Mouse (Mus musculus): ENCODE results near the gene Gm28048. TPM values are rescaled to one million over a fixed set of nuclear protein-coding genes. Genes with fewer than 3 reads are reported as not detected.

Gene Gm28048
- total RNA-seq, 1 experiment from 2014 or later = 52.4 TPM

- peak in 1 of 2 experiments; percentile 62; a peak in 1 of 4 replicates for ATAC-seq (replicated peaks in 1 of 2; ENCODE audit: insufficient read depth in 1 of 2, low FRiP score in 2 of 2, low TSS enrichment in 1 of 2, low read depth in 1 of 2, poor library complexity in 2 of 2, severe bottlenecking in 2 of 2)
These were observed 12.4 kb downstream of the Gm28048 start for GRCm38 (mm10) chr11:22969486-22969885.

- ATAC-seq (replicated peaks in 1 of 2; ENCODE audit: insufficient read depth in 1 of 2, low FRiP score in 2 of 2, low TSS enrichment in 1 of 2, low read depth in 1 of 2, poor library complexity in 2 of 2, severe bottlenecking in 2 of 2) = no peak
These were observed 16.4 kb downstream of the Gm28048 start for GRCm38 (mm10) chr11:22965503-22965902.

- ATAC-seq (replicated peaks in 1 of 2; ENCODE audit: insufficient read depth in 1 of 2, low FRiP score in 2 of 2, low TSS enrichment in 1 of 2, low read depth in 1 of 2, poor library complexity in 2 of 2, severe bottlenecking in 2 of 2) = no peak
These were observed 17.5 kb downstream of the Gm28048 start for GRCm38 (mm10) chr11:22964401-22964800.

GRCm38 (mm10) chr11:22962101-22962500 lies 19.8 kb downstream of the Gm28048 start:
- no peak for ATAC-seq (replicated peaks in 1 of 2; ENCODE audit: insufficient read depth in 1 of 2, low FRiP score in 2 of 2, low TSS enrichment in 1 of 2, low read depth in 1 of 2, poor library complexity in 2 of 2, severe bottlenecking in 2 of 2)

GRCm38 (mm10) chr11:22957791-22958374 lies 24.0 kb downstream of the Gm28048 start:
- ATAC-seq (replicated peaks in 1 of 2; ENCODE audit: insufficient read depth in 1 of 2, low FRiP score in 2 of 2, low TSS enrichment in 1 of 2, low read depth in 1 of 2, poor library complexity in 2 of 2, severe bottlenecking in 2 of 2) = no peak

- ATAC-seq (replicated peaks in 1 of 2; ENCODE audit: insufficient read depth in 1 of 2, low FRiP score in 2 of 2, low TSS enrichment in 1 of 2, low read depth in 1 of 2, poor library complexity in 2 of 2, severe bottlenecking in 2 of 2) = peak; percentile 81 to 86
These were observed 25.1 kb downstream of the Gm28048 start for GRCm38 (mm10) chr11:22956830-22957229.

GRCm38 (mm10) chr11:22956346-22956745 lies 25.5 kb downstream of the Gm28048 start:
- ATAC-seq (replicated peaks in 1 of 2; ENCODE audit: insufficient read depth in 1 of 2, low FRiP score in 2 of 2, low TSS enrichment in 1 of 2, low read depth in 1 of 2, poor library complexity in 2 of 2, severe bottlenecking in 2 of 2) = no peak

GRCm38 (mm10) chr11:22952668-22953067 lies 29.2 kb downstream of the Gm28048 start:
- ATAC-seq (replicated peaks in 1 of 2; ENCODE audit: insufficient read depth in 1 of 2, low FRiP score in 2 of 2, low TSS enrichment in 1 of 2, low read depth in 1 of 2, poor library complexity in 2 of 2, severe bottlenecking in 2 of 2) = 0 out of 4 replicates have a peak, but pooled peaks of 1 of the 2 experiments have one; percentile 25

- no peak for ATAC-seq (replicated peaks in 1 of 2; ENCODE audit: insufficient read depth in 1 of 2, low FRiP score in 2 of 2, low TSS enrichment in 1 of 2, low read depth in 1 of 2, poor library complexity in 2 of 2, severe bottlenecking in 2 of 2)
These were observed 31.8 kb downstream of the Gm28048 start for GRCm38 (mm10) chr11:22950131-22950530.

- ATAC-seq (replicated peaks in 1 of 2; ENCODE audit: insufficient read depth in 1 of 2, low FRiP score in 2 of 2, low TSS enrichment in 1 of 2, low read depth in 1 of 2, poor library complexity in 2 of 2, severe bottlenecking in 2 of 2) = no peak
These were observed 32.8 kb downstream of the Gm28048 start for GRCm38 (mm10) chr11:22949101-22949500.

GRCm38 (mm10) chr11:22938983-22939382 lies 42.9 kb downstream of the Gm28048 start:
- ATAC-seq (replicated peaks in 1 of 2; ENCODE audit: insufficient read depth in 1 of 2, low FRiP score in 2 of 2, low TSS enrichment in 1 of 2, low read depth in 1 of 2, poor library complexity in 2 of 2, severe bottlenecking in 2 of 2) = no peak

GRCm38 (mm10) chr11:22937716-22938316 lies 44.1 kb downstream of the Gm28048 start:
- no peak for ATAC-seq (replicated peaks in 1 of 2; ENCODE audit: insufficient read depth in 1 of 2, low FRiP score in 2 of 2, low TSS enrichment in 1 of 2, low read depth in 1 of 2, poor library complexity in 2 of 2, severe bottlenecking in 2 of 2)

- ATAC-seq (replicated peaks in 1 of 2; ENCODE audit: insufficient read depth in 1 of 2, low FRiP score in 2 of 2, low TSS enrichment in 1 of 2, low read depth in 1 of 2, poor library complexity in 2 of 2, severe bottlenecking in 2 of 2) = no peak
These were observed 45.3 kb downstream of the Gm28048 start for GRCm38 (mm10) chr11:22936446-22937125.

GRCm38 (mm10) chr11:22932167-22932566 lies 49.7 kb downstream of the Gm28048 start:
- ATAC-seq (replicated peaks in 1 of 2; ENCODE audit: insufficient read depth in 1 of 2, low FRiP score in 2 of 2, low TSS enrichment in 1 of 2, low read depth in 1 of 2, poor library complexity in 2 of 2, severe bottlenecking in 2 of 2) = no peak

- ATAC-seq (replicated peaks in 1 of 2; ENCODE audit: insufficient read depth in 1 of 2, low FRiP score in 2 of 2, low TSS enrichment in 1 of 2, low read depth in 1 of 2, poor library complexity in 2 of 2, severe bottlenecking in 2 of 2) = no peak
These were observed 50.5 kb downstream of the Gm28048 start for GRCm38 (mm10) chr11:22931320-22931905.

GRCm38 (mm10) chr11:22930129-22930528 lies 51.8 kb downstream of the Gm28048 start:
- 0 out of 4 replicates have a peak, but pooled peaks of 1 of the 2 experiments have one; percentile 47 for ATAC-seq (replicated peaks in 1 of 2; ENCODE audit: insufficient read depth in 1 of 2, low FRiP score in 2 of 2, low TSS enrichment in 1 of 2, low read depth in 1 of 2, poor library complexity in 2 of 2, severe bottlenecking in 2 of 2)

GRCm38 (mm10) chr11:22928586-22929169 lies 53.2 kb downstream of the Gm28048 start:
- ATAC-seq (replicated peaks in 1 of 2; ENCODE audit: insufficient read depth in 1 of 2, low FRiP score in 2 of 2, low TSS enrichment in 1 of 2, low read depth in 1 of 2, poor library complexity in 2 of 2, severe bottlenecking in 2 of 2) = peak; percentile 82 to 89

- ATAC-seq (replicated peaks in 1 of 2; ENCODE audit: insufficient read depth in 1 of 2, low FRiP score in 2 of 2, low TSS enrichment in 1 of 2, low read depth in 1 of 2, poor library complexity in 2 of 2, severe bottlenecking in 2 of 2) = no peak
These were observed 58.3 kb downstream of the Gm28048 start for GRCm38 (mm10) chr11:22923606-22924005.

All from hematopoietic stem cell, adult 5-6 weeks (primary cell).